Mouse (Mus musculus): ENCODE results near the gene Krtap5-5. TPM values are rescaled to one million over a fixed set of nuclear protein-coding genes. Genes with fewer than 3 reads are reported as not detected.
"Not testable (repeated sequence)": the region's sequence is repeated elsewhere in the genome, so short reads cannot be mapped to it uniquely, and the experiment has no call there.

The Krtap5-5 gene
- polyA plus RNA-seq, 1 experiment from 2014 or later, result not detected

DNA sequence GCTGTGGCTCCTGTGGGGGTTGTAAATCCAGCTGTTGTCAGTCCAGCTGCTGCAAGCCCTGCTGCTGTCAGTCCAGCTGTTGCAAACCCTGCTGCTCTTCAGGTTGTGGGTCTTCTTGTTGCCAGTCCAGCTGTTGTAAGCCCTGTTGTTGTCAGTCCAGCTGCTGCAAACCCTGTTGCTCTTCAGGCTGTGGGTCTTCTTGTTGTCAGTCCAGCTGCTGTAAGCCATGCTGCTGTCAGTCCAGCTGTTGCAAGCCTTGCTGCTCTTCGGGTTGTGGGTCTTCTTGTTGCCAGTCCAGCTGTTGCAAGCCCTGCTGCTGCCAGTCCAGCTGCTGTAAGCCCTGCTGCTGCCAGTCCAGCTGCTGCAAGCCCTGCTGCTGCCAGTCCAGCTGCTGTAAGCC is 17.6 kb downstream of the Krtap5-5 start:
- not testable (repeated sequence) for ATAC-seq (ENCODE audit: insufficient read depth, low FRiP score); H3K9me3 ChIP-seq (replicated peaks; ENCODE audit: control insufficient read depth, low read length)

DNA sequence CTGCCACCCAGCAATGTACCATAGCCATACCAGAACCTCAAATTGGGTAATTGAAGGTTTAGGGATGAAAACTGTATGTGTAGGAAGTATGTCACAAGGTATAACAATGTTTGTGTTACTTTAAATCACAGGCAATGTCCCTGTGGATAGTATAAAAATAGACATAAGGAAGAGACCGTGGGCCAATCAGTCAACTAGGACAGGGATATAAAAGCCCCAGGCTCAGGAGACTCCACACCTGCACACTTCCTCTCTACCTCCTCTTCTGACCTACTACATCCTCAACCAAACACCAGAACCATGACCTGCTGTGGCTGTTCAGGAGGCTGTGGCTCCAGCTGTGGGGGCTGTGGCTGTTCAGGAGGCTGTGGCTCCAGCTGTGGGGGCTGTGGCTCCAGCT is 18.2 kb downstream of the Krtap5-5 start, which contains the start of gene Gm7579:
Gene Gm7579 (plus strand): TSS at position 301 of the 400 bp plus-strand sequence.
- Histone ChIP-seq H3K27ac (ENCODE audit: low read length) (no peak within 1 kb of the TSS), H3K9ac (ENCODE audit: low read length) (no peak within 1 kb of the TSS), H3K9me3 (replicated peaks; ENCODE audit: control insufficient read depth, low read length) (no peaks in the 10 kb centered on the region), H3K36me3 (ENCODE audit: control insufficient read depth, insufficient read depth, low read length) (no peaks in the 10 kb centered on the region), H3K27me3 (ENCODE audit: control insufficient read depth, insufficient read depth, low read length) (no peaks in the 10 kb centered on the region), H3K4me3 (replicated peaks; ENCODE audit: low read length) (no peak within 1 kb of the TSS), H3K4me1 (ENCODE audit: control insufficient read depth, insufficient read depth, low read length) (no peaks in the 10 kb centered on the region), H3K4me2 (ENCODE audit: low read depth, low read length) (no peak within 1 kb of the TSS)
- WGBS, result 62% methylated on average over 1 of the region's 1 CpGs
- no peak for ATAC-seq (ENCODE audit: insufficient read depth, low FRiP score)

More for the DNA sequence above, 17.6 kb downstream of the Krtap5-5 start:
- H3K36me3 ChIP-seq (ENCODE audit: control insufficient read depth, insufficient read depth, low read length); H3K4me2 ChIP-seq (ENCODE audit: low read depth, low read length); H3K27ac ChIP-seq (ENCODE audit: low read length); H3K4me1 ChIP-seq (ENCODE audit: control insufficient read depth, insufficient read depth, low read length); H3K9ac ChIP-seq (ENCODE audit: low read length); H3K4me3 ChIP-seq (replicated peaks; ENCODE audit: low read length); H3K27me3 ChIP-seq (ENCODE audit: control insufficient read depth, insufficient read depth, low read length): not testable (repeated sequence)
- WGBS, result 56% methylated on average over 1 of the region's 1 CpGs

DNA sequence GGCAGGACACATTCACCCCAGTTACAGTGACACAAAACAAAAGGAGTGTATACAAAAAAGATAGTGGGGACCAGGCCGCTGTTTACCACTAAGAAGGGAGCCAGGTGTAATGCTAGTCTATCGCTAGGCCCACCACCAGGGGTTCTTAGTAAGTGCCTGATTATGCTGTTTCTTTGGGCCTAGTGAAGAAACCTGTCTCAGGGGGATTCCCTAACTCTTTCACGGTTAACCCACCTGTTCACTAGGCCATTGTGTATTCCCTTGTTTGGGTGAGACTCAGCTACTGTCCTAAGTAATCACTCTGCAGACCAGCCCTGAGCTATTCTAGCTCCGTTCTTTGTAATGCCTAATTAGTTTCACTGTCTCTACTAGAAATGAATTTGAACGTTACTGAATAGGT is 22.9 kb downstream of the Krtap5-5 start:
- not testable (repeated sequence) for ATAC-seq (ENCODE audit: insufficient read depth, low FRiP score); H3K27ac ChIP-seq (ENCODE audit: low read length); H3K36me3 ChIP-seq (ENCODE audit: control insufficient read depth, insufficient read depth, low read length); H3K9me3 ChIP-seq (replicated peaks; ENCODE audit: control insufficient read depth, low read length); H3K27me3 ChIP-seq (ENCODE audit: control insufficient read depth, insufficient read depth, low read length); H3K4me1 ChIP-seq (ENCODE audit: control insufficient read depth, insufficient read depth, low read length); H3K9ac ChIP-seq (ENCODE audit: low read length); H3K4me3 ChIP-seq (replicated peaks; ENCODE audit: low read length); H3K4me2 ChIP-seq (ENCODE audit: low read depth, low read length)
- 78% methylated on average over 5 of the region's 5 CpGs for WGBS

DNA sequence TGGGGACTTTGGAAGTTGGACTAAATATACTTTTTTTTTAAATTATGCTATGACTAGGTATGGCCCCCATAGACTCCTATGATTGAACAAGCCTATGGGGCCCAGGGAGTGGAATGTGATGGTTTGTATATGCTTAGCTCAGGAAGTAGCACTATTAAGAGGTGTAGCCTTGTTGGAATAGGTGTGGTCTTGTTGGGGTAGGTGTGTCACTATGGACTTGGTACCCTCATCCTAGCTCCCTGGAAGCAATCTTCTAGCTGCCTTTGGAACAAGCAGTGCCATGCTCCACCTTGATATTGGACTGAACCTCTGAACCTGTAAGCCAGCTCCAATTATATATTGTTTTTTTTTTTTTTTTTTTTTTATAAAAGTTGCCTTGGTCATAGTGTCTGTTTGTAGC is 24.3 kb downstream of the Krtap5-5 start:
- Histone ChIP-seq H3K9ac (ENCODE audit: low read length) (no peak overlapping the region), H3K9me3 (replicated peaks; ENCODE audit: control insufficient read depth, low read length) (no peaks in the 10 kb centered on the region), H3K4me3 (replicated peaks; ENCODE audit: low read length) (no peak overlapping the region), H3K27ac (ENCODE audit: low read length) (no peak overlapping the region), H3K36me3 (ENCODE audit: control insufficient read depth, insufficient read depth, low read length) (no peaks in the 10 kb centered on the region), H3K4me1 (ENCODE audit: control insufficient read depth, insufficient read depth, low read length) (no peaks in the 10 kb centered on the region), H3K4me2 (ENCODE audit: low read depth, low read length) (no peak overlapping the region), H3K27me3 (ENCODE audit: control insufficient read depth, insufficient read depth, low read length) (no peaks in the 10 kb centered on the region)
- no peak for ATAC-seq (ENCODE audit: insufficient read depth, low FRiP score)

DNA sequence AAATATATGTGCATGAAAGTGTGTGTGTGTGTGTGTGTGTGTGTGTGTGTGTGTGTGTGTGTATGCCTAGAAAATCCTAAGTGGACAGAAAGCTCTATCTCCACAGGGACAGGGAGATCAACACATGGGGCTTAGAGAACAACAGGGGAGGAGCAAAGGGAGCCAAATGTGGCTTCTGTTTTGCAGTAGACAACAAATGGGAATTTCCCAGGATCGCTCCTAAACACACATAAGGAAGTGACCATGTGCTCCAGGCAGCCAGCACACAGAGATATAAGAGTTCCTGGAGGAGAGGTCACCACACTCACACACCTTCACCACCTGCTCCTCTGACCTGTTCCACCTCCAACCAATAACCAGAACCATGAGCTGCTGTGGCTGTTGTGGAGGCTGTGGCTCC is 28.7 kb downstream of the Krtap5-5 start, which contains the start of gene Krtap5-3:
Gene Krtap5-3 (plus strand): TSS at position 301 of the 400 bp plus-strand sequence.
- Histone ChIP-seq H3K36me3 (ENCODE audit: control insufficient read depth, insufficient read depth, low read length) (no peaks in the 10 kb centered on the region), H3K27me3 (ENCODE audit: control insufficient read depth, insufficient read depth, low read length) (no peaks in the 10 kb centered on the region), H3K27ac (ENCODE audit: low read length) (no peak within 1 kb of the TSS), H3K4me1 (ENCODE audit: control insufficient read depth, insufficient read depth, low read length) (no peaks in the 10 kb centered on the region), H3K9ac (ENCODE audit: low read length) (no peak within 1 kb of the TSS), H3K9me3 (replicated peaks; ENCODE audit: control insufficient read depth, low read length) (no peaks in the 10 kb centered on the region), H3K4me3 (replicated peaks; ENCODE audit: low read length) (no peak within 1 kb of the TSS), H3K4me2 (ENCODE audit: low read depth, low read length) (no peak within 1 kb of the TSS)
- WGBS, result 65% methylated on average over 1 of the region's 1 CpGs
- no peak for ATAC-seq (ENCODE audit: insufficient read depth, low FRiP score)

DNA sequence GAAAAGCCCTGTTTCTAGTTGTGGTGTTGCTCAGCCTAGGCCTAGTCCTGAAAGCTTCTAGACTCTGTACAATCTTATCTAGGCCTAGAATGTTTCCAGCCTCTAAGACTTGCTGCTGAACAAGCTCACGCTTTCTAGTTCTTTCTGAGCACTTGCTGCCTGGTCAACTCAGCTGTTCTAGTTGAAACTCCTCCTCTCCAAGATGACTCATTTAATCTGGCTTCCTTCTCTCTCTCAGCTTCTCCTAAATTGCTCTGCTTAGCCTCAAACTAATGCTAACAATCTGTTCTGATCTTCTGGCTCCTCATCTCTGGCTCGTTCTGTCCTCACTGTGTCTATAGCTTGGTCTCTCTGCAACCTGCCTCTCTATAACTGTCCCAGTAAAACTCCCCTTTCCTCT is 31.0 kb downstream of the Krtap5-5 start:
- Histone ChIP-seq H3K36me3 (ENCODE audit: control insufficient read depth, insufficient read depth, low read length) (no peaks in the 10 kb centered on the region), H3K9me3 (replicated peaks; ENCODE audit: control insufficient read depth, low read length) (no peaks in the 10 kb centered on the region), H3K4me2 (ENCODE audit: low read depth, low read length) (no peak overlapping the region), H3K4me1 (ENCODE audit: control insufficient read depth, insufficient read depth, low read length) (no peaks in the 10 kb centered on the region), H3K27me3 (ENCODE audit: control insufficient read depth, insufficient read depth, low read length) (no peaks in the 10 kb centered on the region), H3K27ac (ENCODE audit: low read length) (no peak overlapping the region), H3K4me3 (replicated peaks; ENCODE audit: low read length) (no peak overlapping the region), H3K9ac (ENCODE audit: low read length) (no peak overlapping the region)
- 73% methylated on average over 2 of the region's 2 CpGs for WGBS
- ATAC-seq (ENCODE audit: insufficient read depth, low FRiP score), result no peak

DNA sequence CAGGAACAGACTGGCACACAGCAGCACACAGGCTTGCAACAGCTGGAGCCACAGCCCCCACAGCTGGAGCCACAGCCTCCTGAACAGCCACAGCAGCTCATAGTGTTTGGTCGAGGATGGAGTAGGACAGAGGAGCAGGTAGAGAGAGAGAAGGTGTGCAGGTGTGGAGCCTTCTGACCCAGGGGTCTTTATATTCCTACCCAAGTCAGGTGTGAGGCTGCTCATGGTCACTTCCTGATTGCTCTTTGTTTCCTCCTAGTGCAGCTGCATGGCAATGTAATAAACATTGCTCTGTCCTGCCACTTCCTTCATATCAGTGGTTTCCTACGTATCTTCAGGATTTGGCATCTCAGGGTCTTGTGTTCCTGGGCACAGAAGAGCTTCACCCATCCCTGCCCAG is 39.5 kb downstream of the Krtap5-5 start, which contains the start of gene Gm10153:
Gene Gm10153 (minus strand): TSS at position 101 of the 400 bp plus-strand sequence.
- Histone ChIP-seq H3K4me2 (ENCODE audit: low read depth, low read length) (no peak within 1 kb of the TSS), H3K27ac (ENCODE audit: low read length) (no peak within 1 kb of the TSS), H3K36me3 (ENCODE audit: control insufficient read depth, insufficient read depth, low read length) (no peaks in the 10 kb centered on the region), H3K4me3 (replicated peaks; ENCODE audit: low read length) (no peak within 1 kb of the TSS), H3K27me3 (ENCODE audit: control insufficient read depth, insufficient read depth, low read length) (no peaks in the 10 kb centered on the region), H3K9ac (ENCODE audit: low read length) (no peak within 1 kb of the TSS), H3K4me1 (ENCODE audit: control insufficient read depth, insufficient read depth, low read length) (no peaks in the 10 kb centered on the region), H3K9me3 (replicated peaks; ENCODE audit: control insufficient read depth, low read length) (no peaks in the 10 kb centered on the region)
- no peak for ATAC-seq (ENCODE audit: insufficient read depth, low FRiP score)
- 23% methylated on average over 2 of the region's 2 CpGs for WGBS

DNA sequence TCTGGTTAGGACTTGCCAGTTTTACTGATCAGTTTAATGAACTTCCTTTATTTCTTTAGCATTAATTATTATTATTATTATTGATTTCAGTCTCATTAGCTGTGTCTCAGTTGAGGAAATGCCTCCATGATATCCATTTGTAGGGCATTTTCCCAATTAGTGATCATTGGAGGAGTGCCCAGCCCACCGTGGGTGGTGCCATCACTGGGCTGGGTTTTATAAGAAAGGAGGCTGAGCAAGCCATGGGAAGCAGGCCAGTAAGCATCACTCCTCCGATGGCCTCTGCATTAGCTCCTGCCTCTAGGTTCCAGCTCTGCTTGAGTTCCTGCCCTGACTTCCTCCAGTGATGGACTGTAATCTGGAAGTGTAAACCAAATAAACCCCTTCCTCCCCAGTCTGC is 41.6 kb downstream of the Krtap5-5 start:
- no peaks in the 10 kb centered on the region for H3K36me3 ChIP-seq (ENCODE audit: control insufficient read depth, insufficient read depth, low read length)
- no peaks in the 10 kb centered on the region for H3K27me3 ChIP-seq (ENCODE audit: control insufficient read depth, insufficient read depth, low read length)
- H3K9me3 ChIP-seq (replicated peaks; ENCODE audit: control insufficient read depth, low read length), result no peaks in the 10 kb centered on the region
- no peak overlapping the region for H3K4me3 ChIP-seq (replicated peaks; ENCODE audit: low read length)
- H3K27ac ChIP-seq (ENCODE audit: low read length), result no peak overlapping the region
- ATAC-seq (ENCODE audit: insufficient read depth, low FRiP score), result no peak
- no peaks in the 10 kb centered on the region for H3K4me1 ChIP-seq (ENCODE audit: control insufficient read depth, insufficient read depth, low read length)
- WGBS, result 79% methylated on average over 2 of the region's 2 CpGs
- no peak overlapping the region for H3K4me2 ChIP-seq (ENCODE audit: low read depth, low read length)
- H3K9ac ChIP-seq (ENCODE audit: low read length), result no peak overlapping the region

DNA sequence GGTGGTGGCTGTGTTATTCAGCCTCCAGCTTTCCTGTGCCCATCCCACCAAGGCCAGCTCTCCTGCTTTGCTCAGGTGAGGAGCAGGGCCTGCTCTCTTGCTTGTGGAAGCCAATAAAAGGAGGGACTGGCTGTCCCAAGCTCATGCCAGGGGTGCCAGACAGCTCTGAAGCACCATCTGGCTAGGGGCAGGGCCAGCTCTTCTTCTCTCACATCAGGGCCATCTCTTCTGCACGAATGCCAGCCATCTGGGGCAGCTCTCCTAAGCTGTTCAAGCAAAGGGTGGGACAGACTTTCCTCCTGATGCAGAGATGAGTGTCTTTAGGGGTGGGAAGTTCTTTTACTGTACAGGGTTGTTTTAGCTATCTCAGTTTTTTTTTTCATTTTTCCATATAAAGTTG is 48.8 kb downstream of the Krtap5-5 start:
- no peak overlapping the region for H3K9ac ChIP-seq (ENCODE audit: low read length)
- 22% methylated on average over 1 of the region's 1 CpGs for WGBS
- no peak overlapping the region for H3K27ac ChIP-seq (ENCODE audit: low read length)
- H3K27me3 ChIP-seq (ENCODE audit: control insufficient read depth, insufficient read depth, low read length), result no peaks in the 10 kb centered on the region
- H3K4me3 ChIP-seq (replicated peaks; ENCODE audit: low read length), result no peak overlapping the region
- no peaks in the 10 kb centered on the region for H3K9me3 ChIP-seq (replicated peaks; ENCODE audit: control insufficient read depth, low read length)
- H3K4me2 ChIP-seq (ENCODE audit: low read depth, low read length), result no peak overlapping the region
- H3K36me3 ChIP-seq (ENCODE audit: control insufficient read depth, insufficient read depth, low read length), result no peaks in the 10 kb centered on the region
- H3K4me1 ChIP-seq (ENCODE audit: control insufficient read depth, insufficient read depth, low read length), result no peaks in the 10 kb centered on the region
- ATAC-seq (ENCODE audit: insufficient read depth, low FRiP score), result no peak

Data from stomach, embryonic 16.5 days (tissue).